Mouse (Mus musculus) heart, embryonic 16.5 days (tissue): ENCODE results near the gene Calcoco2. TPM values are rescaled to one million over a fixed set of nuclear protein-coding genes. Genes with fewer than 3 reads are reported as not detected.
A peak's percentile ranks its signal among the peaks of the same experiment; 100 is the strongest.
"Not testable (repeated sequence)": the region's sequence is repeated elsewhere in the genome, so short reads cannot be mapped to it uniquely, and the experiment has no call there.

Source experiments
- ATAC-seq: fragments of 200-750 bp; cut with Nextera tagmentation; replicated peaks from 2 replicates; pipeline ENCODE4 v1.8.0; 2017; ENCODE audit warnings: moderate number of reproducible peaks; ENCODE audit not compliant: insufficient read depth, low FRiP score; ENCODE audit errors: extremely low read depth
- H3K27ac ChIP-seq: fragments of 300-500 bp; sonication (generic); 2 replicates; pipeline ENCODE4 v1.5.1; 2014; ENCODE audit warnings: mild to moderate bottlenecking, low read length, control low read depth, moderate library complexity
- H3K27me3 ChIP-seq: fragments of 300-500 bp; sonication (generic); 2 replicates; pipeline ENCODE4 v1.6.1; 2014; ENCODE audit warnings: low read length, mixed read lengths; ENCODE audit not compliant: control insufficient read depth, insufficient read depth
- H3K36me3 ChIP-seq: fragments of 300-500 bp; sonication (generic); 2 replicates; pipeline ENCODE4 v1.6.1; 2014; ENCODE audit not compliant: control insufficient read depth, insufficient read depth
- H3K4me1 ChIP-seq: fragments of 300-500 bp; sonication (generic); 2 replicates; pipeline ENCODE4 v1.6.1; 2014; ENCODE audit warnings: low read length, mixed read lengths; ENCODE audit not compliant: control insufficient read depth, insufficient read depth
- H3K4me2 ChIP-seq: fragments of 300-500 bp; sonication (generic); 2 replicates; pipeline ENCODE4 v1.6.1; 2014; ENCODE audit warnings: low read depth, mild to moderate bottlenecking, control low read depth, low read length
- H3K4me3 ChIP-seq: fragments of 300-500 bp; sonication (generic); 2 replicates; pipeline ENCODE4 v1.5.1; 2014; ENCODE audit warnings: mild to moderate bottlenecking, control low read depth, low read length
- H3K9ac ChIP-seq: fragments of 300-500 bp; sonication (generic); 2 replicates; pipeline ENCODE4 v1.6.1; 2014; ENCODE audit warnings: low read length, control low read depth
- H3K9me3 ChIP-seq: fragments of 300-500 bp; sonication (generic); replicated peaks from 2 replicates; pipeline ENCODE4 v1.6.1; 2016; ENCODE audit warnings: low read length; ENCODE audit not compliant: control insufficient read depth
- WGBS: fragments of 180-500 bp; shearing (Covaris S2); extraction: QIAGEN DNeasy Blood & Tissue Kit; methylation state at CpG from one replicate; pipeline ENCODE4 v1.1.7; 2014; 5-methylcytosine and 5-hydroxymethylcytosine counted together
- polyA plus RNA-seq: library from polyadenylated mRNA; unstranded; fragments of >200 nt; fragmentation: Nextera tagmentation; extraction: Ambion mirVana; gene quantifications from 2 replicates; pipeline ENCODE4 v1.2.1, GENCODE M21; 2015

Gene Calcoco2
- polyA plus RNA-seq, 1 experiment from 2014 or later, result 0.11 TPM

DNA sequence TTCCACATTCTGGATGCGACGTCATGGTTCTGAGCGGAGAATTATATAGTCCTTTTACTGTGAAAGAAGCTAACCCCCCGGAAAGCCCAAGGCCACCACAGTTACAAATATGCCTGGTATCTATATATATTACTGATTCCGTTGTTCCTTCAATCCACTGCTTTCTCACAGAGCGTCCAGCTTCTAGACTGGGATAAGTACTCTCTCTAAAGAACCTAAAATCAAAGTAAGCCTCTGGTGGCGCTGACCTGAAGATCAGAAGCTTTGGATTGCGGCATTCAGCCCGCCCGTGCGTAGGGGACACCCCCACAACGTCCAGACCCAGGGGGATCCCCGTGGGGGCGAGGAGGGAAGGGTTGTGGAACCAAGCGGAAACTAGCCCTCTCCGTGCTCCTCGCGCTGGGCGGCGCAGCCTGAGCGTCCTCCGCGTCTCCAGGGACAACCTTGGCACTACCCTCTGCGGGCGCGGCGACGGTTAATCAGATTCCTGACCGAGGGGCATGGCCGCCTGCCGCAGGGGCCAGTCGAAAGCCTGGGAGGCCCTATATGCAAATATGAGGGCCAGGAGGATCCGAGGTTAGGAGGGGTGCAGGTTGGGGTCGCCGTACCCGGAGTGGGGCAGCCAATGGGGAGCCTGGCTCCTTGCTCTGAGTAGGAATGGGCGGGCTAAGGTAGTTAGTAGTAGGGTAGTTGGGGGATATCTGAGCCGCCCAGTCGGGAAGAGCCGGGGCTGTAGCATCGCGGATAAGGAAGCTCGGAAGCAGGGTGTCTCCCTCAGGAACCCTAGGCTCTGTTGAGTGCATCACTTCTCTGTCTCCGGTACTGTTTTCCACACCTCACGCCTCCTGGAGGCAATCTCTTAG is 12.5 kb upstream of the Calcoco2 start:
- peak overlapping the region; percentile 80 for H3K4me2 ChIP-seq
- H3K27me3 ChIP-seq, result peaks cover 37% of the 10 kb centered on the region
- ATAC-seq, result 0 out of 2 replicates have a peak, but pooled peaks have one; percentile 55
- 2% methylated on average over 45 of the region's 45 CpGs for WGBS
- no peaks in the 10 kb centered on the region for H3K36me3 ChIP-seq
- H3K27ac ChIP-seq, result no peak overlapping the region
- H3K4me3 ChIP-seq, result peak overlapping the region; percentile 55
- peak overlapping the region; percentile 56 for H3K9ac ChIP-seq
- H3K4me1 ChIP-seq, result no peaks in the 10 kb centered on the region
- no peaks in the 10 kb centered on the region for H3K9me3 ChIP-seq

DNA sequence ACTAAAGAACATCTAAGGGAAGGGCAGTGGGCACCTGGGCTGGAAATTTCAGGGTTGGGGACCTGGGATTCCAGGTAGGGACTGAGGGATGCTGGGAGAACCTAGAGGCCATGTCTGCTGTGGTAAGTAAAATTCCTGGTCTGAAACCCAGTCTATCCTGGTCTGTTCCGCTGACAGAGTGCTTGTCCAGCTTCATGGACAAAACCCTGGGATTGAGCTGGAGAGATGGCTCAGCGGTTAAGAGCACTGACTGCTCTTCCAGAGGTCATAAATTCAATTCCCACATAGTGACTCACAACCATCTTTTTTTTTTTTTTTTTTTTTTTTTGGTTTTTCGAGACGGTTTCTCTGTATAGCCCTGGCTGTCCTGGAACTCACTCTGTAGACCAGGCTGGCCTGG is 11.0 kb upstream of the Calcoco2 start:
- ATAC-seq, H3K9ac ChIP-seq, H3K4me3 ChIP-seq, H3K4me2 ChIP-seq, H3K27ac ChIP-seq, H3K9me3 ChIP-seq, H3K4me1 ChIP-seq, H3K36me3 ChIP-seq: not testable (repeated sequence)
- WGBS, result 87% methylated on average over 2 of the region's 4 CpGs
- H3K27me3 ChIP-seq, result peaks cover 37% of the 10 kb centered on the region

GRCm38 (mm10) chr11:96119401-96119800 is 7.6 kb upstream of the Calcoco2 start:
- H3K9ac ChIP-seq, result no peak overlapping the region
- no peak overlapping the region for H3K27ac ChIP-seq
- H3K4me1 ChIP-seq, result no peaks in the 10 kb centered on the region
- H3K27me3 ChIP-seq, result peaks cover 24% of the 10 kb centered on the region
- H3K36me3 ChIP-seq, result no peaks in the 10 kb centered on the region
- 51% methylated on average over 3 of the region's 3 CpGs for WGBS
- no peak for ATAC-seq
- H3K4me2 ChIP-seq, result no peak overlapping the region
- no peaks in the 10 kb centered on the region for H3K9me3 ChIP-seq
- no peak overlapping the region for H3K4me3 ChIP-seq

DNA sequence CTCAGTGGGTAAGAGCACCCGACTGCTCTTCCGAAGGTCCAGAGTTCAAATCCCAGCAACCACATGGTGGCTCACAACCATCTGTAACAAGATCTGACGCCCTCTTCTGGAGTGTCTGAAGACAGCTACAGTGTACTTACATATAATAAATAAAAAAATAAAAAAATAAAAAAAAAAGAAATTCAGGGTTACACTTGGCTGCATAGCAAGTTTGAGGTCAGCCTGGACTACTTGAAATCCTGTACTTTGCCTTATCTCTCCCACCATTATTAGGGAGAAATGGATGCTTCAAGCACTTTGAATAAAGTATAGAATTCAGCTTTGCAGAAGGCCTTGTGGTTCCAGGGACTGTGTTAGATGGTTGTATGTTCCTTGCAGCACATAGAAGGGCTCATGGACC is 5.2 kb upstream of the Calcoco2 start:
- WGBS, result 75% methylated on average over 3 of the region's 3 CpGs
- not testable (repeated sequence) for H3K27ac ChIP-seq, H3K27me3 ChIP-seq, H3K4me1 ChIP-seq, H3K4me3 ChIP-seq, H3K36me3 ChIP-seq, H3K9ac ChIP-seq, ATAC-seq, H3K9me3 ChIP-seq, H3K4me2 ChIP-seq

DNA sequence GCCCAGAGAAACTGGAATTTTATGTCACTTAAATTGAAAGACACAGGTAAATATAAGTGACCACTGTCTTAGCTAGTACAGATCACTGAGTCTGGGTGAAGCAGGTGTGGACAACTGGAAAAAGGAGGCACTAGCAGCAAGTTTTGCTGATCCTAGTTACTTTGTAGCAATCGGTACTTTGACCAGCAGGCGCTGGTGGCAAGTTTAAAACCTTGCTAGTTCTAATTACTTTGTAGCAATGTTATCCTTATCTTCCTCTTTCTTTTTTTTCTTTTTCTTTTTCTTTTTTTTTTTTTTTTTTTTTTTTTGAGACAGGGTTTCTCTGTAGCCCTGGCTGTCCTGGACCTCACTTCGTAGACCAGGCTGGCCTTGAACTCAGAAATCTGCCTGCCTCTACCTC is 4.4 kb upstream of the Calcoco2 start:
- peaks cover 5% of the 10 kb centered on the region; the same call in 1 of the 2 replicates for H3K27me3 ChIP-seq
- H3K4me2 ChIP-seq, result no peak overlapping the region
- 90% methylated on average over 3 of the region's 3 CpGs for WGBS
- no peaks in the 10 kb centered on the region for H3K36me3 ChIP-seq
- ATAC-seq, result no peak
- H3K27ac ChIP-seq, result no peak overlapping the region
- no peak overlapping the region for H3K4me3 ChIP-seq
- no peak overlapping the region for H3K9ac ChIP-seq
- no peaks in the 10 kb centered on the region for H3K9me3 ChIP-seq
- H3K4me1 ChIP-seq, result no peaks in the 10 kb centered on the region

DNA sequence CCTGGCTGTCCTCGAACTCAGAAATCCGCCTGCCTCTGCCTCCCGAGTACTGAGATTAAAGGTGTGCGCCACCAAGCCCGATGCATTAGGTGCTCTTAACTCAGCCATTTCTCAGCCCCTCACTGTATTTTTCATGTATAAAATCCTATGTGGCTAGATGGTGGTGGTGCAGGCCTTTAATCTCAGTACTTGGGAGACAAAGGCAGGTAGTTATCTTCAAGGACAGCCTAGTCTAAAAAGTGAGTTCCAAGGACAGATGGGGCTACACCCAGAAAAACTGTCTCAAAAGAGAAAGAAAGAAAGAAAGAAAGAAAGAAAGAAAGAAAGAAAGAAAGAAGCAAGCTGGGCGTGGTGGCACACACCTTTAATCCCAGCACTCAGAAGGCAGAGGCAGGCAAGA is 3.7 kb upstream of the Calcoco2 start:
- no peak overlapping the region for H3K9ac ChIP-seq
- no peaks in the 10 kb centered on the region for H3K4me1 ChIP-seq
- H3K36me3 ChIP-seq, result no peaks in the 10 kb centered on the region
- H3K4me2 ChIP-seq, result no peak overlapping the region
- H3K9me3 ChIP-seq, result no peaks in the 10 kb centered on the region
- no peak overlapping the region for H3K4me3 ChIP-seq
- 87% methylated on average over 6 of the region's 6 CpGs for WGBS
- peaks cover 3% of the 10 kb centered on the region; the same call in 1 of the 2 replicates for H3K27me3 ChIP-seq
- H3K27ac ChIP-seq, result no peak overlapping the region
- no peak for ATAC-seq

GRCm38 (mm10) chr11:96114077-96114476 is 2.3 kb upstream of the Calcoco2 start:
- Histone ChIP-seq H3K4me1 (no peaks in the 10 kb centered on the region), H3K4me3 (no peak overlapping the region), H3K9me3 (no peaks in the 10 kb centered on the region), H3K27me3 (peaks cover 2% of the 10 kb centered on the region; the same call in 1 of the 2 replicates), H3K4me2 (no peak overlapping the region), H3K36me3 (no peaks in the 10 kb centered on the region), H3K27ac (no peak overlapping the region), H3K9ac (no peak overlapping the region)
- 58% methylated on average over 2 of the region's 2 CpGs for WGBS
- ATAC-seq, result no peak

- not testable (repeated sequence) for H3K4me3 ChIP-seq, H3K27ac ChIP-seq, H3K4me1 ChIP-seq, H3K27me3 ChIP-seq, H3K36me3 ChIP-seq, H3K4me2 ChIP-seq, H3K9me3 ChIP-seq, ATAC-seq, H3K9ac ChIP-seq
- WGBS, result 49% methylated on average over 2 of the region's 2 CpGs
These were observed 814 bp downstream of the Calcoco2 start for GRCm38 (mm10) chr11:96110950-96111349.

GRCm38 (mm10) chr11:96108376-96108775 is 3.4 kb downstream of the Calcoco2 start:
- WGBS, result 66% methylated on average over 1 of the region's 1 CpGs
- no peak for ATAC-seq
- Histone ChIP-seq H3K4me3 (no peak overlapping the region), H3K4me2 (no peak overlapping the region), H3K27me3 (no peaks in the 10 kb centered on the region), H3K9ac (no peak overlapping the region), H3K4me1 (no peaks in the 10 kb centered on the region), H3K27ac (no peak overlapping the region), H3K9me3 (no peaks in the 10 kb centered on the region), H3K36me3 (no peaks in the 10 kb centered on the region)
